Mouse (Mus musculus): ENCODE data around the gene Olfr205.
"Not testable (repeated sequence)": the region's sequence is repeated elsewhere in the genome, so short reads cannot be mapped to it uniquely, and the experiment has no call there.

The Olfr205 gene

GRCm38 (mm10) chr16:59331038-59331437, at the start of gene Olfr205:
Olfr205 (minus strand) TSS chr16:59331138.
- no peak for DNase-seq (ENCODE audit: extremely low spot score, low read depth, low spot score)

- DNase-seq (ENCODE audit: extremely low spot score, low read depth, low spot score), result no peak
Measured at GRCm38 (mm10) chr16:59363893-59364292, 33.0 kb upstream of the Olfr205 start, which contains the start of gene Olfr209. Olfr209 (minus strand) TSS chr16:59363993.

GRCm38 (mm10) chr16:59349146-59349545, 18.2 kb upstream of the Olfr205 start, which contains the start of gene Olfr206:
Olfr206 (minus strand) TSS chr16:59349246.
- no peak for DNase-seq (ENCODE audit: extremely low spot score, low read depth, low spot score)

DNA sequence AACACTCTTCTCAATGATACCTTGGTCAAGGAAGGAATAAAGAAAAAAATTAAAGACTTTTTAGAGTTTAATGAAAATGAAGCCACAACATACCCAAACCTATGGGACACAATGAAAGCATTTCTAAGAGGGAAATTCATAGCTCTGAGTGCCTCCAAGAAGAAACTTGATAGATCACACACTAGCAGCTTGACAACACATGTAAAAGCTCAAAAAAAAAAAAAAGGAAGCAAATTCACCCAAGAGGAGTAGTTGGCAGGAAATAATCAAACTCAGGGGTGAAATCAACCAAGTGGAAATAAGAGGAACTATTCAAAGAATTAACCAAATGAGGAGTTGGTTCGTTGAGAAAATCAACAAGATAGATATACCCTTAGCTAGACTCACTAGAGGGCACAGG, 7.7 kb downstream of the Olfr205 start:
- not testable (repeated sequence) for DNase-seq (ENCODE audit: extremely low spot score, low read depth, low spot score)

GRCm38 (mm10) chr16:59318148-59318547, 12.8 kb downstream of the Olfr205 start, which contains the start of gene Olfr204:
Olfr204 (minus strand) TSS chr16:59318248.
- DNase-seq (ENCODE audit: extremely low spot score, low read depth, low spot score), result no peak

- no peak for DNase-seq (ENCODE audit: extremely low spot score, low read depth, low spot score)
Measured at GRCm38 (mm10) chr16:59298581-59298980, 32.4 kb downstream of the Olfr205 start, which contains the start of gene Olfr203. Olfr203 (plus strand) TSS chr16:59298881.

DNA sequence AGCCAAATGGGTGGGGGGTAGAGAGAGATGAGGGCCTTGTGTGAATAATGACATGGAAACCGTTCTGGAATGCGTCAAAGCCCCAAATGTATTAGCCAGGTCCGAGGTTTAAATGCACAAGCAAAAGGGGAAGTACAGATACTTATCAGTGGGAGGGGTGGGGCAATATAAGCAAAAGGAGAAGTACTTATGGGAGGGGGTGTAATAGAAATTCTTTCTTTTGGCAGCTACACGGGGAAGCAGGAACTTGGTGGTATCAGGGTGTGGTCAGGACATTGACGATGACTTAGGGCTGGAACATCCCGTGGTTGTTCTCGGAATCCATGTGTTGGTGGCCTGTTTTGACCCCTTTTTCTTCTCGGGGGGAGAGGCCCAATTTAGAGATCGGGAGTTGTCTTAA, 43.4 kb downstream of the Olfr205 start:
- DNase-seq (ENCODE audit: extremely low spot score, low read depth, low spot score), result not testable (repeated sequence)

GRCm38 (mm10) chr16:59286693-59287092, 44.2 kb downstream of the Olfr205 start, which contains the start of gene Olfr202:
Olfr202 (minus strand) TSS chr16:59286793.
- no peak for DNase-seq (ENCODE audit: extremely low spot score, low read depth, low spot score)

GRCm38 (mm10) chr16:59283476-59283875, 47.5 kb downstream of the Olfr205 start:
- no peak for DNase-seq (ENCODE audit: extremely low spot score, low read depth, low spot score)

- no peak for DNase-seq (ENCODE audit: extremely low spot score, low read depth, low spot score)
Measured at GRCm38 (mm10) chr16:59280542-59280941, 50.4 kb downstream of the Olfr205 start.
